Mouse (Mus musculus): ENCODE data around the gene St6galnac3.

- TF ChIP-seq POLR2A (IDR thresholded peaks at IDR 0.05; ENCODE audit: extremely low read depth, insufficient read depth, low read length), result no peak
- TF ChIP-seq CTCF (IDR thresholded peaks at IDR 0.05; ENCODE audit: extremely low read depth, insufficient read depth, low read length), result no peak
These were observed 476.1 kb downstream of the St6galnac3 start for GRCm38 (mm10) chr3:153248866-153249265.
